Mouse (Mus musculus): ENCODE results near the gene Smdt1. TPM values are rescaled to one million over a fixed set of nuclear protein-coding genes. Genes with fewer than 3 reads are reported as not detected.
A peak's percentile ranks its signal among the peaks of the same experiment; 100 is the strongest.

The Smdt1 gene
- total and polyA plus RNA-seq, 2 experiments from 2014 or later, result 431 to 440 TPM

GRCm38 (mm10) chr15:82325382-82325781 is 13.4 kb upstream of the Smdt1 start:
- DNase-seq (ENCODE audit: low spot score) (no peak), ATAC-seq (ENCODE audit: insufficient read depth, low read depth) (no peak)
- peaks cover 12% of the 10 kb centered on the region for H3K36me3 ChIP-seq (replicated peaks; ENCODE audit: control insufficient read depth, insufficient read depth, low read length)
- no peak overlapping the region for H3K4me2 ChIP-seq (ENCODE audit: low read depth, low read length)
- H3K9me3 ChIP-seq (replicated peaks; ENCODE audit: control insufficient read depth, low read length), result no peaks in the 10 kb centered on the region
- no peak overlapping the region for H3K9ac ChIP-seq (replicated peaks; ENCODE audit: low read depth, low read length)
- TF ChIP-seq EP300 (IDR thresholded peaks at IDR 0.05; ENCODE audit: low read depth), result no peak
- TF ChIP-seq CTCF (IDR thresholded peaks at IDR 0.05; ENCODE audit: low read depth), result no peak
- WGBS, result 63% methylated on average over 2 of the region's 2 CpGs
- no peak overlapping the region for H3K27ac ChIP-seq (ENCODE audit: low read depth)
- no peak overlapping the region for H3K4me3 ChIP-seq (ENCODE audit: low read depth, low read length)
- no peaks in the 10 kb centered on the region for H3K4me1 ChIP-seq (ENCODE audit: control insufficient read depth, insufficient read depth)
- H3K27me3 ChIP-seq (ENCODE audit: control insufficient read depth, insufficient read depth, low read length), result no peaks in the 10 kb centered on the region

GRCm38 (mm10) chr15:82335194-82335593 is 3.6 kb upstream of the Smdt1 start:
- ATAC-seq (ENCODE audit: insufficient read depth, low read depth) (no peak), DNase-seq (ENCODE audit: low spot score) (no peak)
- Histone ChIP-seq H3K27me3 (ENCODE audit: control insufficient read depth, insufficient read depth, low read length) (no peaks in the 10 kb centered on the region), H3K36me3 (replicated peaks; ENCODE audit: control insufficient read depth, insufficient read depth, low read length) (peaks cover 43% of the 10 kb centered on the region), H3K9ac (replicated peaks; ENCODE audit: low read depth, low read length) (no peak overlapping the region), H3K9me3 (replicated peaks; ENCODE audit: control insufficient read depth, low read length) (no peaks in the 10 kb centered on the region), H3K27ac (ENCODE audit: low read depth) (no peak overlapping the region), H3K4me2 (ENCODE audit: low read depth, low read length) (no peak overlapping the region), H3K4me3 (ENCODE audit: low read depth, low read length) (no peak overlapping the region), H3K4me1 (ENCODE audit: control insufficient read depth, insufficient read depth) (peaks cover 12% of the 10 kb centered on the region)
- 97% methylated on average over 4 of the region's 4 CpGs for WGBS
- TF ChIP-seq EP300 (IDR thresholded peaks at IDR 0.05; ENCODE audit: low read depth), result no peak
- TF ChIP-seq CTCF (IDR thresholded peaks at IDR 0.05; ENCODE audit: low read depth), result no peak

GRCm38 (mm10) chr15:82336629-82337028 is 2.1 kb upstream of the Smdt1 start:
- DNase-seq (ENCODE audit: low spot score), result no peak
- Histone ChIP-seq H3K9me3 (replicated peaks; ENCODE audit: control insufficient read depth, low read length) (no peaks in the 10 kb centered on the region), H3K9ac (replicated peaks; ENCODE audit: low read depth, low read length) (no peak overlapping the region), H3K4me1 (ENCODE audit: control insufficient read depth, insufficient read depth) (peaks cover 21% of the 10 kb centered on the region), H3K4me3 (ENCODE audit: low read depth, low read length) (no peak overlapping the region), H3K27me3 (ENCODE audit: control insufficient read depth, insufficient read depth, low read length) (no peaks in the 10 kb centered on the region), H3K4me2 (ENCODE audit: low read depth, low read length) (no peak overlapping the region), H3K36me3 (replicated peaks; ENCODE audit: control insufficient read depth, insufficient read depth, low read length) (peaks cover 35% of the 10 kb centered on the region), H3K27ac (ENCODE audit: low read depth) (no peak overlapping the region)
- TF ChIP-seq CTCF (IDR thresholded peaks at IDR 0.05; ENCODE audit: low read depth) (no peak), EP300 (IDR thresholded peaks at IDR 0.05; ENCODE audit: low read depth) (no peak)
- WGBS, result 86% methylated on average over 12 of the region's 12 CpGs
- no peak for ATAC-seq (ENCODE audit: insufficient read depth, low read depth)

GRCm38 (mm10) chr15:82337875-82338274 is 884 bp upstream of the Smdt1 start:
- peak overlapping the region; percentile 81 for H3K27ac ChIP-seq (ENCODE audit: low read depth)
- WGBS, result 6% methylated on average over 4 of the region's 4 CpGs

GRCm38 (mm10) chr15:82339150-82339549 is 391 bp downstream of the Smdt1 start:
- ATAC-seq (ENCODE audit: insufficient read depth, low read depth) (no peak), DNase-seq (ENCODE audit: low spot score) (no peak)
- peaks cover 29% of the 10 kb centered on the region for H3K4me1 ChIP-seq (ENCODE audit: control insufficient read depth, insufficient read depth)
- TF ChIP-seq EP300 (IDR thresholded peaks at IDR 0.05; ENCODE audit: low read depth) (no peak), CTCF (IDR thresholded peaks at IDR 0.05; ENCODE audit: low read depth) (no peak)
- H3K27me3 ChIP-seq (ENCODE audit: control insufficient read depth, insufficient read depth, low read length), result no peaks in the 10 kb centered on the region
- no peaks in the 10 kb centered on the region for H3K9me3 ChIP-seq (replicated peaks; ENCODE audit: control insufficient read depth, low read length)
- peaks cover 29% of the 10 kb centered on the region for H3K36me3 ChIP-seq (replicated peaks; ENCODE audit: control insufficient read depth, insufficient read depth, low read length)
- peak overlapping the region; percentile 81 for H3K4me3 ChIP-seq (ENCODE audit: low read depth, low read length)
- H3K9ac ChIP-seq (replicated peaks; ENCODE audit: low read depth, low read length), result peak overlapping the region; percentile 75
- WGBS, result 58% methylated on average over 10 of the region's 10 CpGs
- peak overlapping the region; percentile 77 for H3K4me2 ChIP-seq (ENCODE audit: low read depth, low read length)
- H3K27ac ChIP-seq (ENCODE audit: low read depth), result peak overlapping the region; percentile 81

More at GRCm38 (mm10) chr15:82337875-82338274, 884 bp upstream of the Smdt1 start:
- ATAC-seq (ENCODE audit: insufficient read depth, low read depth) (no peak), DNase-seq (ENCODE audit: low spot score) (no peak)
- Histone ChIP-seq H3K4me3 (ENCODE audit: low read depth, low read length) (peak overlapping the region; percentile 81), H3K9me3 (replicated peaks; ENCODE audit: control insufficient read depth, low read length) (no peaks in the 10 kb centered on the region), H3K4me1 (ENCODE audit: control insufficient read depth, insufficient read depth) (peaks cover 29% of the 10 kb centered on the region), H3K27me3 (ENCODE audit: control insufficient read depth, insufficient read depth, low read length) (no peaks in the 10 kb centered on the region), H3K9ac (replicated peaks; ENCODE audit: low read depth, low read length) (peak overlapping the region; percentile 75), H3K36me3 (replicated peaks; ENCODE audit: control insufficient read depth, insufficient read depth, low read length) (peaks cover 31% of the 10 kb centered on the region), H3K4me2 (ENCODE audit: low read depth, low read length) (peak overlapping the region; percentile 77)
- no peak for TF ChIP-seq CTCF (IDR thresholded peaks at IDR 0.05; ENCODE audit: low read depth)
- no peak for TF ChIP-seq EP300 (IDR thresholded peaks at IDR 0.05; ENCODE audit: low read depth)

- 69% methylated on average over 8 of the region's 8 CpGs for WGBS
- ATAC-seq (ENCODE audit: insufficient read depth, low read depth) (no peak), DNase-seq (ENCODE audit: low spot score) (no peak)
- Histone ChIP-seq H3K9ac (replicated peaks; ENCODE audit: low read depth, low read length) (no peak overlapping the region), H3K36me3 (replicated peaks; ENCODE audit: control insufficient read depth, insufficient read depth, low read length) (peaks cover 23% of the 10 kb centered on the region), H3K4me2 (ENCODE audit: low read depth, low read length) (no peak overlapping the region), H3K9me3 (replicated peaks; ENCODE audit: control insufficient read depth, low read length) (no peaks in the 10 kb centered on the region), H3K4me1 (ENCODE audit: control insufficient read depth, insufficient read depth) (peaks cover 29% of the 10 kb centered on the region), H3K4me3 (ENCODE audit: low read depth, low read length) (no peak overlapping the region), H3K27me3 (ENCODE audit: control insufficient read depth, insufficient read depth, low read length) (no peaks in the 10 kb centered on the region), H3K27ac (ENCODE audit: low read depth) (no peak overlapping the region)
- TF ChIP-seq EP300 (IDR thresholded peaks at IDR 0.05; ENCODE audit: low read depth) (no peak), CTCF (IDR thresholded peaks at IDR 0.05; ENCODE audit: low read depth) (no peak)
Observed at GRCm38 (mm10) chr15:82339634-82340254, 985 bp downstream of the Smdt1 start.
